Mouse (Mus musculus) ES-Bruce4 (cell line): ENCODE measurements around the gene Exd2.

Experiments used
- CTCF ChIP-seq: IDR thresholded peaks from one replicate; pipeline ENCODE4 v1.8.1; 2011; ENCODE audit warnings: low read depth, low read length
- EP300 ChIP-seq: IDR thresholded peaks from 2 replicates; pipeline ENCODE4 v1.6.1; 2011; ENCODE audit warnings: low read depth, low read length; ENCODE audit not compliant: insufficient read depth

GRCm38 (mm10) chr12:80440957-80441356 is 21.9 kb upstream of the Exd2 start:
- TF ChIP-seq CTCF = no peak
- TF ChIP-seq EP300 = no peak
